Mouse (Mus musculus) hindbrain, embryonic 14.5 days (tissue): ENCODE measurements at regions not wholly inside any gene's neighbourhood (a gene's known extent, or its start where the extent isn't known, plus 50 kb on each side); places are given as distances from the start of the nearest gene placed in this dataset.

Experiments
- ATAC-seq: fragments of 200-750 bp; cut with Nextera tagmentation; 2 replicates; pipeline ENCODE4 v1.8.0; 2017; ENCODE audit warnings: moderate number of reproducible peaks, mild to moderate bottlenecking, moderate TSS enrichment, moderate library complexity; ENCODE audit not compliant: low FRiP score
- DNase-seq: peaks from one replicate; pipeline ENCODE4 v3.0.0-alpha.2; 2015; ENCODE audit warnings: low spot score
- H3K27ac ChIP-seq: fragments of 300-500 bp; sonication (generic); 2 replicates; pipeline ENCODE4 v1.5.1; 2014; ENCODE audit warnings: mild to moderate bottlenecking, moderate library complexity
- H3K27me3 ChIP-seq: fragments of 300-500 bp; sonication (generic); 2 replicates; pipeline ENCODE4 v1.6.1; 2014; ENCODE audit warnings: mild to moderate bottlenecking, low read length, mixed read lengths; ENCODE audit not compliant: control insufficient read depth, insufficient read depth
- H3K36me3 ChIP-seq: fragments of 300-500 bp; sonication (generic); replicated peaks from 2 replicates; pipeline ENCODE4 v1.6.1; 2014; ENCODE audit not compliant: control insufficient read depth, insufficient read depth
- H3K4me1 ChIP-seq: fragments of 300-500 bp; sonication (generic); replicated peaks from 2 replicates; pipeline ENCODE4 v1.6.1; 2014; ENCODE audit warnings: antibody characterized with exemption, low read length, mixed read lengths; ENCODE audit not compliant: control insufficient read depth, insufficient read depth
- H3K4me2 ChIP-seq: fragments of 300-500 bp; sonication (generic); replicated peaks from 2 replicates; pipeline ENCODE4 v1.6.1; 2014; ENCODE audit warnings: mild to moderate bottlenecking, moderate library complexity
- H3K4me3 ChIP-seq: fragments of 300-500 bp; sonication (generic); replicated peaks from 2 replicates; pipeline ENCODE4 v1.5.1; 2014; ENCODE audit warnings: mild to moderate bottlenecking, low read length
- H3K9ac ChIP-seq: fragments of 300-500 bp; sonication (generic); 2 replicates; pipeline ENCODE4 v1.6.1; 2014
- H3K9me3 ChIP-seq: fragments of 300-500 bp; sonication (generic); 2 replicates; pipeline ENCODE4 v1.6.1; 2016; ENCODE audit warnings: low read length; ENCODE audit not compliant: control insufficient read depth
- WGBS: fragments of 180-500 bp; shearing (Covaris S2); extraction: QIAGEN DNeasy Blood & Tissue Kit; methylation state at CpG from one replicate; pipeline ENCODE4 v1.1.7; 2014; 5-methylcytosine and 5-hydroxymethylcytosine counted together

DNA sequence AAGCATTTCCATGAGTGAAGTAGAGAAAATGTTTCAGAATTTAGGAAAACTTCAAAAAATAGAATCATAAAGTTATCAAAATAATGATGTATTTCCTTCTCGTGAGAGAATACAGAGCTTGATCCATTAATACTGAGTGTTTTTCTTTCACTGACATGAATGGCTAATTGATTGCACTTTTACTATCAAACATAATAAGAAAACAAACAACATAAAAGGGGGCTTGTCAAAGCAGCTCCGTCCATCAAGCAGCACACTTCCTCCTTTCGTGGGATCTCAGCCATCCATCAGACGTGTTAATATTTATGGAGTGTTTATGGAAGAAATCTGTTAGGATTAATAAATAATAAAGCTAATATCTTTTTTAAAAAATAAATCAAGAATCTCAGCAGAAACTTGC, 130.0 kb upstream of the Tox3 start:
- Histone ChIP-seq H3K4me2 (no peak overlapping the region), H3K4me1 (no peaks in the 10 kb centered on the region), H3K36me3 (no peaks in the 10 kb centered on the region), H3K27ac (no peak overlapping the region), H3K4me3 (no peak overlapping the region), H3K9me3 (no peaks in the 10 kb centered on the region), H3K9ac (no peak overlapping the region), H3K27me3 (no peaks in the 10 kb centered on the region)
- WGBS: 56% methylated on average over 4 of the region's 4 CpGs
- DNase-seq: no peak
- ATAC-seq: no peak

DNA sequence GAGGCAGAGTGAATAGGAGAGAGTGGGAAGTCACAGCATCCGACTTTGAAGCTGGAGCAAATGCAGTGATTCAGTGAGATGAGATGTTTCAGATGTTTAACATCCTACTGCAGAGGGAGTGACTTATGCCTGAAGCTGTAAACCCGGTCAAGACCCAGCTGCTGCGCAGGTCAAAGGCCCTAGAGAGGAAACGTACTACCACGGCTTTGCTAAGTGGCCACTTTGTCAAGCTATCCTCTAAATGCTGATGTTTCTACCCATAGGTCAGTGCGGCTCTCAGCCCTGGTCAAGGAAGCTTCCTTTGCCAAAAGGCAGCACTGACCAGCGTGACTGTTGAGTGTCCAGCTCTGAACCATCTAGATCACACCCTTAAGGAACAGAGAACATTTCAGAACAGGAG, 125.9 kb upstream of the Tox3 start:
- no peak overlapping the region for H3K4me3 ChIP-seq
- 80% methylated on average over 7 of the region's 7 CpGs for WGBS

DNA sequence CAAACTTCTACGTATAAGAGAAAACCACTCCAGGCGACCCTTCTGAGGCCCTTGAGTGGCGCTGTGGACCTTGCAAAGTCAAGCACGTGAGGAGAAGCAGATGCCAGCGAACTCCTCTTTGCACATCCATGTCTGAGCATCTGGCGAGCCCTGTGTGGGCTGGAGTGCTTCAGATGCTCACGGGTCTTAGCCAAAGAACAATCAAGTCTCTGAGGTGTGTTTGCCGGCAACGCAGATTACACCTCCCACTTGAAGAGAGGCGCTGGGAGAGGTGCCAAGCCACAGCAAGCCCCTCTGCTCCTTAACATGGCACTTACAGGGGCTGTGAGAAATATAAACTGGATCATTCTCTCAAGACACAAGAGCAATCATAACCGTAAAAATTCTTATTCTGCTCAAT, 122.7 kb upstream of the Tox3 start:
- H3K4me3 ChIP-seq: no peak overlapping the region
- H3K9ac ChIP-seq: no peak overlapping the region
- no peaks in the 10 kb centered on the region for H3K36me3 ChIP-seq
- H3K27ac ChIP-seq: no peak overlapping the region
- WGBS: 73% methylated on average over 11 of the region's 11 CpGs
- H3K9me3 ChIP-seq: no peaks in the 10 kb centered on the region
- ATAC-seq (no peak), DNase-seq (no peak)
- no peaks in the 10 kb centered on the region for H3K4me1 ChIP-seq
- H3K27me3 ChIP-seq: no peaks in the 10 kb centered on the region
- no peak overlapping the region for H3K4me2 ChIP-seq

More for the DNA sequence above, 125.9 kb upstream of the Tox3 start:
- no peaks in the 10 kb centered on the region for H3K4me1 ChIP-seq
- no peak for ATAC-seq
- H3K4me2 ChIP-seq: no peak overlapping the region
- no peak overlapping the region for H3K27ac ChIP-seq
- no peaks in the 10 kb centered on the region for H3K27me3 ChIP-seq
- H3K9ac ChIP-seq: no peak overlapping the region
- no peaks in the 10 kb centered on the region for H3K9me3 ChIP-seq
- DNase-seq: no peak
- no peaks in the 10 kb centered on the region for H3K36me3 ChIP-seq

DNA sequence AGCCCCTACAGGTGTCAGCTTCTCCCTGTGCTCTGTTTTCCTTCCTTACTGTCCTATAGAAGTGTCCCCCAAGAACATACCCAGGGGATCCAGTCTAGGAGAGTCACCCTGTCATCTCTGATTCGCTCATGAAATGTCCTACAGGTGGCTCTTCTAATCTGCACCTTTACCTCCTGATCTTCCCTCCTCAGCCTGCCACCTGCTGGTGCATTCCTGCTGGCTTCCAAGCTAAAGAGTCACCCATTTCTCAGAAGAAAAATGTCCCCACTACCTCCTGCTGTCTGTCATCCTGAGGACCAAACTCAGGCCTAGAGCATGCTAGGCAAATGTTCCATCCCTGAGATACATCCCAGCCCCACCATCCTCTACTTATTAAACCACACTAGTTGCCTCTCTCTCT, 115.6 kb upstream of the Tox3 start:
- no peak for DNase-seq
- Histone ChIP-seq H3K4me1 (no peaks in the 10 kb centered on the region), H3K27me3 (no peaks in the 10 kb centered on the region; the same call in 1 of the 2 replicates), H3K36me3 (no peaks in the 10 kb centered on the region), H3K9ac (no peak overlapping the region), H3K27ac (no peak overlapping the region), H3K4me2 (no peak overlapping the region), H3K9me3 (no peaks in the 10 kb centered on the region), H3K4me3 (no peak overlapping the region)
- ATAC-seq: no peak
- WGBS: 90% methylated on average over 1 of the region's 1 CpGs

DNA sequence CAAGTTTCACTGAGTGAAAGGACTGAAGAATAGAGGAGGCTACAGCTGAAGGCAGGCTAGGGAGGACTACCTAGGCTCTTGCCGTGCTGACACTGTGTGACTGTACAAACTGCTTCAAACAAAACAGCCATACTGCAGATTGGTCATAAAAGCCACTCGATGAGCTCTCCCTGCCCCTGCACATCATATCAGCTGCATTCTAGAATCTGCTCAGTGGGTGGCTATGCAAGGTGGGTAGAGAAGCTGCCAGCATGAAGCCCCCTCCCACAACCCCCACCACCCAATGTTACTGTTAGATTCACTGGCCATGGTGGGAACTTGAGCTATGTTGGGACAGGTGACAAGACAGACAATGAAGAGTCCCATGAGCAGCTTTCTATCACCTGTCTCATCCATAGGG, 107.2 kb upstream of the Tox3 start:
- peaks cover 4% of the 10 kb centered on the region; the same call in 1 of the 2 replicates for H3K9me3 ChIP-seq
- WGBS: 91% methylated on average over 2 of the region's 2 CpGs
- peaks cover 5% of the 10 kb centered on the region for H3K4me1 ChIP-seq
- no peak overlapping the region for H3K27ac ChIP-seq
- H3K36me3 ChIP-seq: no peaks in the 10 kb centered on the region
- no peak overlapping the region for H3K4me2 ChIP-seq
- H3K4me3 ChIP-seq: no peak overlapping the region
- no peak overlapping the region for H3K9ac ChIP-seq
- ATAC-seq: no peak
- no peak for DNase-seq
- H3K27me3 ChIP-seq: no peaks in the 10 kb centered on the region

DNA sequence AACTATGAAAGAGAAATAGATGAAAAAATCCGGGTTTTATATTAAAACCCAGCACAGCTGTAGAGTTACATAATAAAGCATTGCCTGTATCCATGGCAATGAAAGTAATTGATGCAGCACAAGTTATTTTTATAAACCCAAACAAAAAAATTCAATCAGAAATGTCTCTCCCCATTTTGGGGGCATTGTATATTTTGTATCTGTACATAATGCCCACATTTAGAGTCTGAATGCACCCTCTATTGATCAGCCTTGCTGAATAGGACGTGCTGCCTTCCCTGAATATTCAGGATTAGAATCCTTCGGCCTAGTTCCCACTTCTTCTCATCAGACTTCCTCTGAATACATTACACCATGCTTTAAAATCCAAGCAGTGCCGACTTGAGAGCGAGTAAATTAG, 106.0 kb upstream of the Tox3 start:
- Histone ChIP-seq H3K4me2 (no peak overlapping the region), H3K27ac (no peak overlapping the region), H3K27me3 (no peaks in the 10 kb centered on the region), H3K4me1 (peaks cover 13% of the 10 kb centered on the region), H3K4me3 (no peak overlapping the region), H3K36me3 (no peaks in the 10 kb centered on the region), H3K9ac (no peak overlapping the region), H3K9me3 (peaks cover 4% of the 10 kb centered on the region; the same call in 1 of the 2 replicates)
- no peak for ATAC-seq
- WGBS: 44% methylated on average over 5 of the region's 5 CpGs
- no peak for DNase-seq

DNA sequence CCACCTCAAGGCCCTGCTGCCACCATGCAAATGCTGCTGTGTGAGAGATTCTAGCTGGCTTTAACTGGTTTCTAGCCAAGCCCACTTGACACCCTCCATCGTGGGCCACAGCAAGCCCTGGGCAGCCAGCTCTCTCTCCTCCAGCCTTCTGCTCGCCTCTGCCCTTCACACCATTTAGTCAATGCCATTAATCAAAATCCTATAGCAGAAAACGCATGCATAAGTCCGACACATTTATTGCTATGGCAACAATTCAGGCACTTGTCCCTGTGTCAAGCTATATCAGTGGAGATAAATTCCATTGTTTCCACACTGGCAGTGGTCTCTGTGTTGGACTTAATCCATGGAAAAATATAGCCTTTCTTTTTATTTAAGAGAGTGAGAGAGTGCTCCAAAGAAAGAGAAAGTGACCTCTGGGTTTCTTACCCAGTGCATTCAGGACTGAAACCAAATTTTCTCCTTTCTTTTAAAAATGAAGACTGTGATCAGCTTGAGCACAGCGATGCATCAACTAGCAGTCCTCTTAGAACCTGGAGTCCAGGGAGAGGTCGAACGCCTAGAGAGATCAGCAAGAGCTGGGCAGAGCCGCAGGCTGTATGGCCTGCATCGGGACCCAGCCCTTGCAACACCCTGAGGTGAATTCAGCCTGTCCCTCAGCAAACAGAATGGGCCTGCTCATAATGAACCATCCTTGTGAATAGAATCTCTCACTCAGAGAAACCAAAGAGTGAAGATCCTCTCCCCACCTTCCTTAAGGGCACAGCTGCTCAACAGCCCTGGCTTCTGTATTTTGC, 93.1 kb upstream of the Tox3 start:
- no peaks in the 10 kb centered on the region for H3K9me3 ChIP-seq
- DNase-seq (peak; percentile 65), ATAC-seq (peak; percentile 76; the same call in 1 of the 2 replicates)
- H3K4me1 ChIP-seq: peaks cover 12% of the 10 kb centered on the region; the same call in 1 of the 2 replicates
- WGBS: 16% methylated on average over 9 of the region's 9 CpGs
- H3K27me3 ChIP-seq: no peaks in the 10 kb centered on the region
- no peak overlapping the region for H3K9ac ChIP-seq
- H3K4me2 ChIP-seq: no peak overlapping the region
- H3K4me3 ChIP-seq: no peak overlapping the region
- peak overlapping the region; percentile 70 for H3K27ac ChIP-seq
- H3K36me3 ChIP-seq: no peaks in the 10 kb centered on the region

DNA sequence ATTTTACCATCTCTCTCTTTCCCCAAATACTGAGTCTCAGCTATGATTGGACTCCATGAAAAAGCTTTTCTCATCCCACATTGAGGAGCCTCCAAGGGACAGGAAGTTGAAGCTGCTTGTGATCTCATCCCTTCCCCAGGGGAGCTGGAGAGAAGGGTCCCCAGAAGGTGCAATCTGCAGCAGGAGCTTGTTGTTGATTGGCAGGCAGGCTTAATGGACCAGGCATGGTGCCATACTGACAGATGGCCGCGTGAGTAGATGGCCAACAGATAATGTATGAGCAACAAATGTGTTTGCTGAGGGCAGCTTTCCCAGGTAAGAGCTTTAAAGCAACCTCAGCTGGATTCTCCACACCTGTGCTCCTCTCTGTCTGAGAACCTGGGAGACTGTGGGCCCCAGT, 65.9 kb upstream of the Tox3 start:
- Histone ChIP-seq H3K27ac (no peak overlapping the region), H3K9me3 (0 out of 2 replicates have a peak, but pooled peaks cover 6% of the 10 kb centered on the region), H3K4me2 (no peak overlapping the region), H3K4me1 (no peaks in the 10 kb centered on the region), H3K9ac (no peak overlapping the region), H3K27me3 (no peaks in the 10 kb centered on the region), H3K4me3 (no peak overlapping the region), H3K36me3 (no peaks in the 10 kb centered on the region)
- 81% methylated on average over 2 of the region's 2 CpGs for WGBS
- DNase-seq (peak; percentile 45), ATAC-seq (no peak)
